In genomic region chr2:35256932-35257331, GRCm38 (mm10) we compare ENCODE assay signal across 8 mouse cellular contexts. TPM values are rescaled to one million over a fixed set of nuclear protein-coding genes. Genes with fewer than 3 reads are reported as not detected.
A peak's percentile ranks its signal among the peaks of the same experiment; 100 is the strongest.
DNase-seq lines count a peak whose midpoint lies in the region; ATAC-seq and TF ChIP-seq lines count a peak whose summit lies in the region.

No protein-coding gene starts in this region.

- ATAC-seq in heart, embryonic 11.5 days (replicated peaks; ENCODE audit: insufficient number of reproducible peaks, low FRiP score, low TSS enrichment), result no peak
- no peak for ATAC-seq in G1E (ENCODE audit: extremely low read depth, insufficient number of reproducible peaks, low FRiP score, poor library complexity, severe bottlenecking)
- ATAC-seq in hindbrain, embryonic 11.5 days (ENCODE audit: low FRiP score), result no peak
- ATAC-seq in frontal cortex, adult (ENCODE audit: low TSS enrichment), result no peak

- H3K4me3 ChIP-seq in heart, embryonic 11.5 days (ENCODE audit: low read depth, low read length), result peak overlapping the region; percentile 75
- peak overlapping the region; percentile 69; the same call in 1 of the 2 replicates for H3K4me3 ChIP-seq in G1E (ENCODE audit: low read depth, low read length)
- H3K4me3 ChIP-seq in hindbrain, embryonic 11.5 days (ENCODE audit: low read depth, low read length), result peak overlapping the region; percentile 45; the same call in 1 of the 2 replicates
- peak overlapping the region; percentile 58 for H3K4me3 ChIP-seq in midbrain, embryonic 10.5 days

- H3K9me3 ChIP-seq in heart, embryonic 11.5 days (replicated peaks; ENCODE audit: control insufficient read depth, low read length), result no peaks in the 10 kb centered on the region
- H3K9me3 ChIP-seq in G1E (replicated peaks), result no peaks in the 10 kb centered on the region
- H3K9me3 ChIP-seq in hindbrain, embryonic 11.5 days (ENCODE audit: control insufficient read depth, low read length), result no peaks in the 10 kb centered on the region
- H3K9me3 ChIP-seq in midbrain, embryonic 10.5 days (replicated peaks), result no peaks in the 10 kb centered on the region

- DNase-seq in heart, postnatal 14 days, result no peak
- DNase-seq in G1E (ENCODE audit: low spot score), result no peak
- no peak for DNase-seq in hindbrain, embryonic 11.5 days (ENCODE audit: low spot score)
- DNase-seq in midbrain, embryonic 10.5 days (ENCODE audit: low spot score), result no peak
- no peak for DNase-seq in urinary bladder, adult 18-20 months (ENCODE audit: low spot score in 2 of 2)
- DNase-seq in thymus, postnatal 4 days, result no peak

- H3K9ac ChIP-seq in heart, embryonic 11.5 days (ENCODE audit: low read depth, low read length), result peak overlapping the region; percentile 82
- no peak overlapping the region for H3K9ac ChIP-seq in hindbrain, embryonic 11.5 days (ENCODE audit: low read depth, low read length)

- peak overlapping the region; percentile 97 for H3K4me2 ChIP-seq in heart, embryonic 11.5 days
- peak overlapping the region; percentile 94 for H3K4me2 ChIP-seq in hindbrain, embryonic 11.5 days (replicated peaks; ENCODE audit: low read depth, low read length)

- no peak for TF ChIP-seq CTCF in G1E (IDR thresholded peaks at IDR 0.05; ENCODE audit: low read depth, low read length)

- H3K27me3 ChIP-seq in heart, embryonic 11.5 days (ENCODE audit: control insufficient read depth, insufficient read depth, low read length), result 0 out of 2 replicates have a peak, but pooled peaks cover 2% of the 10 kb centered on the region
- H3K27me3 ChIP-seq in G1E (ENCODE audit: insufficient read depth, low read length), result peaks cover 42% of the 10 kb centered on the region
- H3K27me3 ChIP-seq in hindbrain, embryonic 11.5 days (ENCODE audit: control insufficient read depth, insufficient read depth, low read length), result peaks cover 10% of the 10 kb centered on the region; the same call in 1 of the 2 replicates
- H3K27me3 ChIP-seq in midbrain, embryonic 10.5 days (ENCODE audit: low read depth, poor library complexity, severe bottlenecking), result peaks cover 65% of the 10 kb centered on the region

- WGBS in heart, embryonic 11.5 days (ENCODE audit: insufficient replicate concordance), result 51% methylated on average over 8 of the region's 8 CpGs
- 48% methylated on average over 8 of the region's 8 CpGs for WGBS in hindbrain, embryonic 11.5 days
- 50% methylated on average over 8 of the region's 8 CpGs for WGBS in midbrain, embryonic 10.5 days

- no peak overlapping the region for H3K27ac ChIP-seq in heart, embryonic 11.5 days (ENCODE audit: low read depth, low read length)
- H3K27ac ChIP-seq in hindbrain, embryonic 11.5 days (ENCODE audit: low read depth, low read length), result no peak overlapping the region
- H3K27ac ChIP-seq in midbrain, embryonic 10.5 days (replicated peaks), result no peak overlapping the region

- H3K36me3 ChIP-seq in heart, embryonic 11.5 days (ENCODE audit: control insufficient read depth, insufficient read depth, low read length), result no peaks in the 10 kb centered on the region
- H3K36me3 ChIP-seq in G1E (replicated peaks), result no peaks in the 10 kb centered on the region
- H3K36me3 ChIP-seq in hindbrain, embryonic 11.5 days (ENCODE audit: control insufficient read depth, insufficient read depth, low read length), result no peaks in the 10 kb centered on the region
- no peaks in the 10 kb centered on the region for H3K36me3 ChIP-seq in midbrain, embryonic 10.5 days

- peaks cover 30% of the 10 kb centered on the region for H3K4me1 ChIP-seq in heart, embryonic 11.5 days (ENCODE audit: control insufficient read depth, insufficient read depth, low read length)
- peaks cover 49% of the 10 kb centered on the region for H3K4me1 ChIP-seq in G1E (ENCODE audit: insufficient read depth, low read depth, low read length)
- H3K4me1 ChIP-seq in hindbrain, embryonic 11.5 days (replicated peaks; ENCODE audit: control insufficient read depth, insufficient read depth, low read length), result no peaks in the 10 kb centered on the region; the same call in 1 of the 2 replicates
- H3K4me1 ChIP-seq in midbrain, embryonic 10.5 days, result peaks cover 28% of the 10 kb centered on the region

- intact Hi-C loops in heart, postnatal 14 days (cut with DNase I), result no loop called here

RNA-seq across cellular contexts. Expression of gene Gsn, which starts 0.8 kb away (rescaled TPM):
- polyA plus RNA-seq in heart, embryonic 11.5 days (2014; fragmentation: Nextera tagmentation; extraction: Ambion mirVana), result 116 and 132 TPM in 2 replicates
- 100 to 1,000 TPM; 271 to 430 TPM for total RNA-seq in heart, postnatal 14 days (2021)
- 6.0 and 11.1 TPM in 2 replicates for total RNA-seq in G1E (2014; fragmentation: Nextera tagmentation)
- 22.3 and 24.5 TPM in 2 replicates for total RNA-seq in G1E (2017)
- polyA plus RNA-seq in G1E (2012), result 14.8 and 18.3 TPM in 2 replicates
- polyA plus RNA-seq in hindbrain, embryonic 11.5 days (2014; fragmentation: Nextera tagmentation; extraction: Ambion mirVana), result 39.9 and 40.2 TPM in 2 replicates
- 13.7 and 23.4 TPM in 2 replicates for polyA plus RNA-seq in midbrain, embryonic 10.5 days (2016; fragmentation: Nextera tagmentation; extraction: Ambion mirVana)

RNA-seq across cellular contexts. Expression of gene Rab14, which starts 56.0 kb away (rescaled TPM):
- polyA plus RNA-seq in heart, embryonic 11.5 days (2014; fragmentation: Nextera tagmentation; extraction: Ambion mirVana), result 212 and 239 TPM in 2 replicates
- 100 to 1,000 TPM; 134 to 139 TPM for total RNA-seq in heart, postnatal 14 days (2021)
- 186 and 192 TPM in 2 replicates for total RNA-seq in G1E (2014; fragmentation: Nextera tagmentation)
- 121 and 127 TPM in 2 replicates for total RNA-seq in G1E (2017)
- polyA plus RNA-seq in G1E (2012), result 1,231 and 1,479 TPM in 2 replicates
- 297 and 327 TPM in 2 replicates for polyA plus RNA-seq in hindbrain, embryonic 11.5 days (2014; fragmentation: Nextera tagmentation; extraction: Ambion mirVana)
- polyA plus RNA-seq in midbrain, embryonic 10.5 days (2016; fragmentation: Nextera tagmentation; extraction: Ambion mirVana), result 272 and 294 TPM in 2 replicates
